Mouse (Mus musculus) brain, adult 10 weeks (tissue): ENCODE measurements around the gene Reg2. TPM values are rescaled to one million over a fixed set of nuclear protein-coding genes. Genes with fewer than 3 reads are reported as not detected.

Experiments
- polyA plus RNA-seq: library from polyadenylated mRNA; stranded (reverse); fragments of 350-450 nt; fragmentation: Illumina TruSeq; extraction: RNeasy Lipid Tissue Mini Kit (QIAGEN cat#74804); gene quantifications from one replicate; pipeline ENCODE4 v1.2.3, GENCODE M21; 2015; ENCODE audit warnings: low read depth, low replicate concordance

The Reg2 gene
- not detected for polyA plus RNA-seq

GRCm38 (mm10) chr6:78395323-78395722, at the start of gene Reg2:
Gene Reg2 (plus strand): TSS chr6:78395623.

DNA sequence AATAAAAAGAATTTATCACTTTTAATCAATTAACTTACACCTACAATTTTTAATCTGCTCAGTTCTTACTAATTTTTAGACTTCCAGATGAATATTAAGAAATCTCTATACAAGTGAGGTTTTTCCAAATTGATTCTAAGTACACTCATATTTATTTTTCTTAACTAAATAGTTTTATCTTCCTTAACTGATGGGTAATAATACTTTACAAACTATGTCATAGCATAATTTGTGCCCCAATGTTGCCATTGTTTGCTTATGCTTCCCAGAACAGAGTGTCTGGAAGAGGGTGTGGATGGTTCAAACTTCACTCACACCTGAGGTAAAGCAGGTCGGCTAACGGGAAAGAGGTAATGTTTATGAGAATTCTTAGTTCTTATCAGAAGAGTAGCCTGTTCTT, 25.1 kb upstream of the Reg2 start, which contains the start of gene Reg3b:
Reg3b (plus strand) TSS at position 301 of the 400 bp plus-strand sequence.

DNA sequence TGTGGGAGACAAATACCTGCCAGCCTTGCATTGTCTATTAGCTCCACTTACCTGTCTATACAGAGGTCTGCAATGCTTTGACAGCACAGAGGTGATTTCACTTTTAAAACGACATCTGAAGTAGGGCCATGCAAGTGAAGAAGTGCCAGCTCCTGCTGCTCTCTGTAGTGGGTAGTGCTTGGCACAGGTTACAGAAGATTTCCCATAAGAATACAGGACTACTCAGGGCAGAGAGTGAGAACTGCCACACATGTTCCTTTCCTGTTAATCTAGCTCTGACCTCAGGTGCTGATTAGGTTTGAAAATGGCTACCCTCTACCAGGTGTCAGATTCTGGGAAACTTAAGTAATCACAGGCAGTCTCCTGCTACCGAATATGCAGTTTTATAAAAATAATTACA, 16.7 kb upstream of the Reg2 start, which contains the start of gene Reg3d:
Reg3d (minus strand) TSS at position 101 of the 400 bp plus-strand sequence.

DNA sequence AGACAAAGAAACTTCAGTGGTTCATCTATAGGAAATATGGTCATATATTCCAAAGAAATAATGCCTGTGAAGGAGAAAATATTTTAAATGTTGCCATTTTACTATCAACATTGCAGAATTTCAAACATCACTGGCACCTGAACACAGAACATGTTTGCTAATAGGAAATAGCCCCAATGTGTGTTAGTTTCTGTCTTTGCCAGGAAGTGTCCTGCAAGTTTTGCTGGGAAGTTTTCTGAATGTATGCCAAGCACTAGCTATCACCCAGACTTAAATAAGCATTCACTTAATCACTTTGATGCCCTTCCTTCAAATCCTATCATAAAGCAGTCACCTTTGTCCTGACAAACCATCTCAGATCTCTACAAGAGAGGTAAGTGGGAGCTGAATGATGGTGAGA, 15.0 kb upstream of the Reg2 start, which contains the start of gene Reg3a:
Reg3a (plus strand) TSS at position 301 of the 400 bp plus-strand sequence.

GRCm38 (mm10) chr6:78422411-78422810, 27.0 kb downstream of the Reg2 start, which contains the start of gene Reg1:
Gene Reg1 (plus strand): TSS chr6:78422711.

Other genes with a start within 250 kb of the Reg2 start
- not detected for gene Reg3b, start 25.0 kb upstream of the Reg2 start, polyA plus RNA-seq
- not detected for gene Reg3d, start 16.8 kb upstream of the Reg2 start, polyA plus RNA-seq
- gene Reg3a, start 14.9 kb upstream of the Reg2 start, polyA plus RNA-seq: not detected
- gene Reg1, start 27.1 kb downstream of the Reg2 start, polyA plus RNA-seq: not detected
- not detected for gene Reg3g, start 73.2 kb downstream of the Reg2 start, polyA plus RNA-seq